Mouse (Mus musculus) embryo, embryonic 11.5 days (tissue): ENCODE measurements around the gene Clmp.

Experiments used
- DNase-seq: peaks from one replicate; pipeline ENCODE4 v3.0.0-alpha.2; 2012; ENCODE audit warnings: low read depth, low spot score

Clmp gene

GRCm38 (mm10) chr9:40693026-40693425 is 7.3 kb downstream of the Clmp start:
- DNase-seq: no peak

GRCm38 (mm10) chr9:40693768-40694167 is 8.0 kb downstream of the Clmp start:
- DNase-seq: no peak

- DNase-seq: no peak
These were observed 8.5 kb downstream of the Clmp start for GRCm38 (mm10) chr9:40694284-40694683.

GRCm38 (mm10) chr9:40696086-40696485 is 10.3 kb downstream of the Clmp start:
- no peak for DNase-seq

GRCm38 (mm10) chr9:40699194-40699593 is 13.4 kb downstream of the Clmp start:
- no peak for DNase-seq

- no peak for DNase-seq
These were observed 14.5 kb downstream of the Clmp start for GRCm38 (mm10) chr9:40700253-40700652.

GRCm38 (mm10) chr9:40704364-40705276 is 18.9 kb downstream of the Clmp start:
- DNase-seq: no peak

- DNase-seq: no peak
These were observed 22.8 kb downstream of the Clmp start for GRCm38 (mm10) chr9:40708448-40709140.

- no peak for DNase-seq
These were observed 23.4 kb downstream of the Clmp start for GRCm38 (mm10) chr9:40709141-40709537.

GRCm38 (mm10) chr9:40709587-40709986 is 23.8 kb downstream of the Clmp start:
- DNase-seq: no peak

GRCm38 (mm10) chr9:40709991-40710390 is 24.2 kb downstream of the Clmp start:
- no peak for DNase-seq

- DNase-seq: no peak
These were observed 25.9 kb downstream of the Clmp start for GRCm38 (mm10) chr9:40711654-40712053.

- DNase-seq: no peak
These were observed 31.6 kb downstream of the Clmp start for GRCm38 (mm10) chr9:40717182-40717874.

GRCm38 (mm10) chr9:40717875-40718185 is 32.1 kb downstream of the Clmp start:
- no peak for DNase-seq

GRCm38 (mm10) chr9:40720881-40721280 is 35.1 kb downstream of the Clmp start:
- no peak for DNase-seq

GRCm38 (mm10) chr9:40723311-40723772 is 37.6 kb downstream of the Clmp start:
- no peak for DNase-seq

- DNase-seq: no peak
These were observed 39.2 kb downstream of the Clmp start for GRCm38 (mm10) chr9:40724978-40725377.

- no peak for DNase-seq
These were observed 41.5 kb downstream of the Clmp start for GRCm38 (mm10) chr9:40727140-40727823.

GRCm38 (mm10) chr9:40727824-40728495 is 42.2 kb downstream of the Clmp start:
- no peak for DNase-seq

GRCm38 (mm10) chr9:40730302-40730700 is 44.5 kb downstream of the Clmp start:
- DNase-seq: no peak
